Mouse (Mus musculus) cerebellum, adult 2 months (tissue): ENCODE measurements around the gene Pprc1. TPM values are rescaled to one million over a fixed set of nuclear protein-coding genes. Genes with fewer than 3 reads are reported as not detected.

Source experiments
- DNase-seq, 2 experiments: peaks; one replicate each; pipeline ENCODE4 v3.0.0; 2021
- H3K27ac ChIP-seq: fragments of 200-500 bp; 2 replicates; pipeline ENCODE4 v1.5.1; 2012; ENCODE audit warnings: low read length, control low read depth, inconsistent platforms; ENCODE audit not compliant: insufficient read depth
- H3K27me3 ChIP-seq: fragments of 200-500 bp; 2 replicates; pipeline ENCODE4 v1.6.1; 2012; ENCODE audit warnings: inconsistent platforms, mild to moderate bottlenecking, low read length, moderate library complexity; ENCODE audit not compliant: control insufficient read depth, insufficient read depth
- H3K4me1 ChIP-seq: fragments of 200-500 bp; 2 replicates; pipeline ENCODE4 v1.6.1; 2011; ENCODE audit warnings: low read length; ENCODE audit not compliant: control insufficient read depth, insufficient read depth
- H3K4me3 ChIP-seq: fragments of 200-500 bp; replicated peaks from 2 replicates; pipeline ENCODE3; 2011; ENCODE audit warnings: mild to moderate bottlenecking, low read depth, low read length, control low read depth; ENCODE audit not compliant: insufficient read depth
- CTCF ChIP-seq: fragments of 200-500 bp; IDR thresholded peaks from 2 replicates; pipeline ENCODE4 v1.5.1; 2011; ENCODE audit warnings: low read depth, mild to moderate bottlenecking, control low read depth, low read length, moderate library complexity, borderline replicate concordance; ENCODE audit not compliant: insufficient read depth
- POLR2A ChIP-seq: fragments of 200-500 bp; IDR thresholded peaks from 2 replicates; pipeline ENCODE4 v1.6.1; 2011; ENCODE audit warnings: low read length, control low read depth, borderline replicate concordance; ENCODE audit not compliant: insufficient read depth
- WGBS: fragments of 180-500 bp; shearing (Covaris S2); methylation state at CpG from one replicate; pipeline ENCODE4 v1.1.7; 2018; 5-methylcytosine and 5-hydroxymethylcytosine counted together
- polyA plus RNA-seq: library from polyadenylated mRNA; depleted of rRNA; stranded (reverse); fragments of >200 nt; gene quantifications from 2 replicates; pipeline ENCODE4 v1.2.3, GENCODE M21; 2012

The Pprc1 gene
- polyA plus RNA-seq, 1 experiment = 18.1 TPM

GRCm38 (mm10) chr19:46042476-46043011 lies 2.1 kb upstream of the Pprc1 start:
- H3K4me3 ChIP-seq = peak overlapping the region; percentile 43
- TF ChIP-seq CTCF = no peak
- no peaks in the 10 kb centered on the region for H3K27me3 ChIP-seq
- peak overlapping the region; percentile 51 for H3K27ac ChIP-seq
- peak; percentile 39 to 53 for DNase-seq
- peaks cover 17% of the 10 kb centered on the region; the same call in 1 of the 2 replicates for H3K4me1 ChIP-seq
- WGBS = 1% methylated on average over 6 of the region's 6 CpGs

- H3K27ac ChIP-seq = peak overlapping the region; percentile 51
- DNase-seq = peak; percentile 43 to 58
- TF ChIP-seq POLR2A (no peak), CTCF (no peak)
- H3K27me3 ChIP-seq = no peaks in the 10 kb centered on the region
- 7% methylated on average over 7 of the region's 7 CpGs for WGBS
- peaks cover 15% of the 10 kb centered on the region; the same call in 1 of the 2 replicates for H3K4me1 ChIP-seq
- H3K4me3 ChIP-seq = peak overlapping the region; percentile 43
Measured at GRCm38 (mm10) chr19:46043380-46043779, 1.3 kb upstream of the Pprc1 start.

GRCm38 (mm10) chr19:46044993-46045695 lies 458 bp downstream of the Pprc1 start, which contains the start of gene Ldb1:
Ldb1 (minus strand) TSS chr19:46045214.
- Histone ChIP-seq H3K27me3 (no peaks in the 10 kb centered on the region), H3K4me1 (peaks cover 15% of the 10 kb centered on the region; the same call in 1 of the 2 replicates), H3K27ac (peak within 1 kb of the TSS; percentile 95), H3K4me3 (peak within 1 kb of the TSS; percentile 86)
- TF ChIP-seq CTCF (no peak), POLR2A (peak; percentile 61)
- peak; percentile 92 to 94 for DNase-seq
- WGBS = under 1% methylated on average over 80 of the region's 84 CpGs

- 2% methylated on average over 7 of the region's 7 CpGs for WGBS
- H3K4me1 ChIP-seq = peaks cover 15% of the 10 kb centered on the region; the same call in 1 of the 2 replicates
- H3K27me3 ChIP-seq = no peaks in the 10 kb centered on the region
- peak overlapping the region; percentile 95 for H3K27ac ChIP-seq
- DNase-seq = peak in 1 of 2 experiments; percentile 64
- peak overlapping the region; percentile 86 for H3K4me3 ChIP-seq
- TF ChIP-seq POLR2A (no peak), CTCF (no peak)
Measured at GRCm38 (mm10) chr19:46045696-46046311, 1.1 kb downstream of the Pprc1 start.

- Histone ChIP-seq H3K27me3 (no peaks in the 10 kb centered on the region), H3K27ac (no peak overlapping the region), H3K4me1 (peaks cover 11% of the 10 kb centered on the region; the same call in 1 of the 2 replicates), H3K4me3 (no peak overlapping the region)
- WGBS = 6% methylated on average over 10 of the region's 10 CpGs
- no peak for DNase-seq
- TF ChIP-seq POLR2A = no peak
- no peak for TF ChIP-seq CTCF
Measured at GRCm38 (mm10) chr19:46046621-46047025, 1.9 kb downstream of the Pprc1 start.

- WGBS = 73% methylated on average over 2 of the region's 2 CpGs
- no peak overlapping the region for H3K4me3 ChIP-seq
- H3K27me3 ChIP-seq = no peaks in the 10 kb centered on the region
- TF ChIP-seq CTCF (no peak), POLR2A (no peak)
- no peak overlapping the region for H3K27ac ChIP-seq
- DNase-seq = no peak
- H3K4me1 ChIP-seq = peaks cover 8% of the 10 kb centered on the region; the same call in 1 of the 2 replicates
Measured at GRCm38 (mm10) chr19:46047426-46047825, 2.7 kb downstream of the Pprc1 start.

GRCm38 (mm10) chr19:46049129-46049528 lies 4.4 kb downstream of the Pprc1 start:
- 51% methylated on average over 4 of the region's 4 CpGs for WGBS
- H3K4me3 ChIP-seq = no peak overlapping the region
- H3K4me1 ChIP-seq = no peaks in the 10 kb centered on the region
- H3K27ac ChIP-seq = no peak overlapping the region
- no peaks in the 10 kb centered on the region for H3K27me3 ChIP-seq
- TF ChIP-seq POLR2A (no peak), CTCF (no peak)
- DNase-seq = no peak

- no peak for DNase-seq
Measured at GRCm38 (mm10) chr19:46050462-46050861, 5.8 kb downstream of the Pprc1 start.

More at GRCm38 (mm10) chr19:46050462-46050861, 5.8 kb downstream of the Pprc1 start:
- Histone ChIP-seq H3K27ac (no peak overlapping the region), H3K4me1 (no peaks in the 10 kb centered on the region), H3K27me3 (no peaks in the 10 kb centered on the region), H3K4me3 (no peak overlapping the region)
- WGBS = 85% methylated on average over 2 of the region's 2 CpGs
- TF ChIP-seq CTCF (no peak), POLR2A (no peak)
